Mouse (Mus musculus): ENCODE results near the gene Smdt1.

- TF ChIP-seq TAL1 (IDR thresholded peaks at IDR 0.05; ENCODE audit: low read length): no peak
- TF ChIP-seq GATA1 (IDR thresholded peaks at IDR 0.05; ENCODE audit: low read length): 0 out of 2 replicates have a peak, but pooled peaks have one; percentile 4
These were observed 1.8 kb downstream of the Smdt1 start for GRCm38 (mm10) chr15:82340414-82341035.

Data from erythroblast, embryonic 14.5 days (primary cell).